Mouse (Mus musculus) liver, embryonic 16.5 days (tissue): ENCODE measurements around the gene Ccdc34. TPM values are rescaled to one million over a fixed set of nuclear protein-coding genes. Genes with fewer than 3 reads are reported as not detected.

ENCODE experiments used
- ATAC-seq: fragments of 200-750 bp; cut with Nextera tagmentation; 2 replicates; pipeline ENCODE4 v1.8.0; 2017; ENCODE audit warnings: low read depth, mild to moderate bottlenecking, moderate number of reproducible peaks, moderate library complexity
- H3K27ac ChIP-seq: fragments of 300-500 bp; sonication (generic); 2 replicates; pipeline ENCODE4 v1.5.1; 2014; ENCODE audit warnings: mild to moderate bottlenecking, low read length
- H3K27me3 ChIP-seq: fragments of 300-500 bp; sonication (generic); 2 replicates; pipeline ENCODE4 v1.6.1; 2014; ENCODE audit warnings: low read depth, low read length, mixed read lengths; ENCODE audit not compliant: control insufficient read depth, insufficient read depth
- H3K36me3 ChIP-seq: fragments of 300-500 bp; sonication (generic); 2 replicates; pipeline ENCODE4 v1.6.1; 2014; ENCODE audit warnings: mild to moderate bottlenecking; ENCODE audit not compliant: control insufficient read depth, insufficient read depth
- H3K4me1 ChIP-seq: fragments of 300-500 bp; sonication (generic); 2 replicates; pipeline ENCODE4 v1.6.1; 2014; ENCODE audit warnings: low read depth, low read length, mixed read lengths; ENCODE audit not compliant: control insufficient read depth
- H3K4me2 ChIP-seq: fragments of 300-500 bp; sonication (generic); 2 replicates; pipeline ENCODE4 v1.6.1; 2014; ENCODE audit warnings: low read depth, low read length, mixed read lengths
- H3K4me3 ChIP-seq: fragments of 300-500 bp; sonication (generic); 2 replicates; pipeline ENCODE4 v1.5.1; 2014; ENCODE audit warnings: low read depth, mild to moderate bottlenecking, low read length
- H3K9ac ChIP-seq: fragments of 300-500 bp; sonication (generic); 2 replicates; pipeline ENCODE4 v1.6.1; 2014; ENCODE audit warnings: low read depth, low read length
- H3K9me3 ChIP-seq: fragments of 300-500 bp; sonication (generic); replicated peaks from 2 replicates; pipeline ENCODE4 v1.6.1; 2016; ENCODE audit warnings: low read length; ENCODE audit not compliant: control insufficient read depth
- WGBS: fragments of 180-500 bp; shearing (Covaris S2); extraction: QIAGEN DNeasy Blood & Tissue Kit; methylation state at CpG from one replicate; pipeline ENCODE4 v1.1.7; 2014; ENCODE audit not compliant: insufficient replicate concordance; 5-methylcytosine and 5-hydroxymethylcytosine counted together
- polyA plus RNA-seq: library from polyadenylated mRNA; unstranded; fragments of >200 nt; fragmentation: Nextera tagmentation; extraction: Ambion mirVana; gene quantifications from 2 replicates; pipeline ENCODE4 v1.2.1, GENCODE M21; 2015

Gene Ccdc34
- polyA plus RNA-seq, 1 experiment from 2014 or later = 18.1 TPM

DNA sequence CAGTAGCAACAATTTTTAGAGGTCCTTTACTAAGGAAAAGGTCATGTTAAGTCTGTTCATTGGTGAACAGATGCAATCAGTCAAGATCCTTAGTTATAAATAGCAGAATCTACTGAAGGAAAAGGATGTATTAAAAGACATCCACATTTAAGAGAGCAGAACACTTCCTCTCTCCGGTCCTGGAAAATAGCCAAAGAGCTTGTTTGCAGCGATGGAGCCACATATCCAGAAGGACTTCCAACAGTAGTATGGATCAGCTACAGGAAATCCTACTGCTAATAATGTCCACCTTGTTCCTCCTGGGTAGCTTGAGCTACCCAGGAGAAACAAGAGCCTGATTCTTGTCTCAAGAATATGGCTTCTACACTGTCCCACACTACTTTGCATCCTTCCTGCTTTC is 205.2 kb downstream of the Ccdc34 start:
- no peak for ATAC-seq
- no peaks in the 10 kb centered on the region for H3K36me3 ChIP-seq
- no peaks in the 10 kb centered on the region for H3K9me3 ChIP-seq
- H3K4me3 ChIP-seq = no peak overlapping the region
- H3K27ac ChIP-seq = no peak overlapping the region
- H3K4me1 ChIP-seq = no peaks in the 10 kb centered on the region
- no peak overlapping the region for H3K4me2 ChIP-seq
- WGBS = 52% methylated on average over 2 of the region's 2 CpGs
- no peak overlapping the region for H3K9ac ChIP-seq
- no peaks in the 10 kb centered on the region for H3K27me3 ChIP-seq

Other genes with a start within 250 kb of the Ccdc34 start
- gene Lin7c, start 127.0 kb upstream of the Ccdc34 start, polyA plus RNA-seq = 18.0 and 20.7 TPM in 2 replicates
- 2.9 and 3.5 TPM in 2 replicates for gene Lgr4, start 100.2 kb upstream of the Ccdc34 start, polyA plus RNA-seq